Mouse (Mus musculus): Measurements from ENCODE around the gene Nup210l. TPM values are rescaled to one million over a fixed set of nuclear protein-coding genes. Genes with fewer than 3 reads are reported as not detected.

Gene Nup210l
- 0.10 and 0.17 TPM in 2 replicates for polyA plus RNA-seq (2015; fragmentation: Nextera tagmentation; extraction: Ambion mirVana)

GRCm38 (mm10) chr3:90103938-90104337, at the start of gene Nup210l:
TSS of gene Nup210l (plus strand) at chr3:90104132.
- no peak within 1 kb of the TSS for H3K27ac ChIP-seq (ENCODE audit: low read length)
- H3K9me3 ChIP-seq (ENCODE audit: low read length): no peaks in the 10 kb centered on the region
- H3K4me2 ChIP-seq (replicated peaks; ENCODE audit: low read depth, low read length): no peak within 1 kb of the TSS
- ATAC-seq (no peak), DNase-seq (ENCODE audit: low spot score) (no peak)
- no peaks in the 10 kb centered on the region for H3K27me3 ChIP-seq (replicated peaks; ENCODE audit: insufficient read depth, low read length)
- TF ChIP-seq CTCF (IDR thresholded peaks at IDR 0.05) (no peak), EP300 (IDR thresholded peaks at IDR 0.05) (no peak)
- H3K9ac ChIP-seq (replicated peaks; ENCODE audit: low read depth): no peak within 1 kb of the TSS
- WGBS: 80% methylated on average over 13 of the region's 13 CpGs
- no peak within 1 kb of the TSS for H3K4me3 ChIP-seq (ENCODE audit: low read depth, low read length)
- peaks cover 7% of the 10 kb centered on the region; the same call in 1 of the 2 replicates for H3K36me3 ChIP-seq (ENCODE audit: insufficient read depth, low read length)
- H3K4me1 ChIP-seq (ENCODE audit: insufficient read depth, low read depth, low read length): no peaks in the 10 kb centered on the region

- TF ChIP-seq CTCF (IDR thresholded peaks at IDR 0.05) (no peak), EP300 (IDR thresholded peaks at IDR 0.05) (peak; percentile 71)
- no peaks in the 10 kb centered on the region for H3K27me3 ChIP-seq (replicated peaks; ENCODE audit: insufficient read depth, low read length)
- H3K9ac ChIP-seq (replicated peaks; ENCODE audit: low read depth): no peak overlapping the region
- H3K4me3 ChIP-seq (ENCODE audit: low read depth, low read length): no peak overlapping the region
- H3K27ac ChIP-seq (ENCODE audit: low read length): no peak overlapping the region
- 60% methylated on average over 6 of the region's 6 CpGs for WGBS
- ATAC-seq (peak; percentile 77), DNase-seq (ENCODE audit: low spot score) (peak; percentile 66)
- no peak overlapping the region for H3K4me2 ChIP-seq (replicated peaks; ENCODE audit: low read depth, low read length)
- H3K36me3 ChIP-seq (ENCODE audit: insufficient read depth, low read length): peaks cover 12% of the 10 kb centered on the region; the same call in 1 of the 2 replicates
- H3K4me1 ChIP-seq (ENCODE audit: insufficient read depth, low read depth, low read length): no peaks in the 10 kb centered on the region
- no peaks in the 10 kb centered on the region for H3K9me3 ChIP-seq (ENCODE audit: low read length)
Observed at GRCm38 (mm10) chr3:90061549-90061948, 42.4 kb upstream of the Nup210l start.

- no peak overlapping the region for H3K9ac ChIP-seq (replicated peaks; ENCODE audit: low read depth)
- H3K4me1 ChIP-seq (ENCODE audit: insufficient read depth, low read depth, low read length): no peaks in the 10 kb centered on the region
- H3K4me2 ChIP-seq (replicated peaks; ENCODE audit: low read depth, low read length): no peak overlapping the region
- ATAC-seq: no peak
- TF ChIP-seq CTCF (IDR thresholded peaks at IDR 0.05): no peak
- TF ChIP-seq EP300 (IDR thresholded peaks at IDR 0.05): no peak
- no peak overlapping the region for H3K27ac ChIP-seq (ENCODE audit: low read length)
- no peak overlapping the region for H3K4me3 ChIP-seq (ENCODE audit: low read depth, low read length)
- DNase-seq (ENCODE audit: low spot score): peak; percentile 16
- H3K9me3 ChIP-seq (ENCODE audit: low read length): no peaks in the 10 kb centered on the region
- peaks cover 12% of the 10 kb centered on the region; the same call in 1 of the 2 replicates for H3K36me3 ChIP-seq (ENCODE audit: insufficient read depth, low read length)
- 61% methylated on average over 2 of the region's 2 CpGs for whole genome bisulfite sequencing
- H3K27me3 ChIP-seq (replicated peaks; ENCODE audit: insufficient read depth, low read length): no peaks in the 10 kb centered on the region
Observed at GRCm38 (mm10) chr3:90062539-90062938, 41.4 kb upstream of the Nup210l start.

- no peak for TF ChIP-seq EP300 (IDR thresholded peaks at IDR 0.05)
- TF ChIP-seq CTCF (IDR thresholded peaks at IDR 0.05): no peak
- 73% methylated on average over 3 of the region's 3 CpGs for WGBS
- Histone ChIP-seq H3K27ac (ENCODE audit: low read length) (no peak overlapping the region), H3K9me3 (ENCODE audit: low read length) (no peaks in the 10 kb centered on the region), H3K4me1 (ENCODE audit: insufficient read depth, low read depth, low read length) (no peaks in the 10 kb centered on the region), H3K4me3 (ENCODE audit: low read depth, low read length) (no peak overlapping the region), H3K4me2 (replicated peaks; ENCODE audit: low read depth, low read length) (no peak overlapping the region), H3K27me3 (replicated peaks; ENCODE audit: insufficient read depth, low read length) (no peaks in the 10 kb centered on the region), H3K9ac (replicated peaks; ENCODE audit: low read depth) (no peak overlapping the region), H3K36me3 (ENCODE audit: insufficient read depth, low read length) (peaks cover 7% of the 10 kb centered on the region; the same call in 1 of the 2 replicates)
- ATAC-seq (no peak), DNase-seq (ENCODE audit: low spot score) (no peak)
Observed at GRCm38 (mm10) chr3:90064383-90064782, 39.5 kb upstream of the Nup210l start.

- Histone ChIP-seq H3K27ac (ENCODE audit: low read length) (no peak overlapping the region), H3K4me2 (replicated peaks; ENCODE audit: low read depth, low read length) (no peak overlapping the region), H3K4me1 (ENCODE audit: insufficient read depth, low read depth, low read length) (no peaks in the 10 kb centered on the region), H3K9me3 (ENCODE audit: low read length) (no peaks in the 10 kb centered on the region), H3K36me3 (ENCODE audit: insufficient read depth, low read length) (peaks cover 7% of the 10 kb centered on the region; the same call in 1 of the 2 replicates), H3K4me3 (ENCODE audit: low read depth, low read length) (no peak overlapping the region), H3K9ac (replicated peaks; ENCODE audit: low read depth) (no peak overlapping the region), H3K27me3 (replicated peaks; ENCODE audit: insufficient read depth, low read length) (no peaks in the 10 kb centered on the region)
- no peak for TF ChIP-seq EP300 (IDR thresholded peaks at IDR 0.05)
- peak; percentile 88 for TF ChIP-seq CTCF (IDR thresholded peaks at IDR 0.05)
- DNase-seq (ENCODE audit: low spot score) (peak; percentile 65), ATAC-seq (peak; percentile 21; the same call in 1 of the 2 replicates)
- 54% methylated on average over 3 of the region's 3 CpGs for WGBS
Observed at GRCm38 (mm10) chr3:90065553-90065952, 38.4 kb upstream of the Nup210l start.

- TF ChIP-seq EP300 (IDR thresholded peaks at IDR 0.05): no peak
- no peak for TF ChIP-seq CTCF (IDR thresholded peaks at IDR 0.05)
- no peaks in the 10 kb centered on the region for H3K9me3 ChIP-seq (ENCODE audit: low read length)
- H3K27me3 ChIP-seq (replicated peaks; ENCODE audit: insufficient read depth, low read length): no peaks in the 10 kb centered on the region
- ATAC-seq: no peak
- 87% methylated on average over 4 of the region's 4 CpGs for WGBS
- H3K9ac ChIP-seq (replicated peaks; ENCODE audit: low read depth): no peak overlapping the region
- no peak overlapping the region for H3K27ac ChIP-seq (ENCODE audit: low read length)
- H3K4me2 ChIP-seq (replicated peaks; ENCODE audit: low read depth, low read length): no peak overlapping the region
- peaks cover 1% of the 10 kb centered on the region; the same call in 1 of the 2 replicates for H3K36me3 ChIP-seq (ENCODE audit: insufficient read depth, low read length)
- H3K4me1 ChIP-seq (ENCODE audit: insufficient read depth, low read depth, low read length): no peaks in the 10 kb centered on the region
- no peak overlapping the region for H3K4me3 ChIP-seq (ENCODE audit: low read depth, low read length)
- DNase-seq (ENCODE audit: low spot score): no peak
Observed at GRCm38 (mm10) chr3:90067851-90068250, 36.1 kb upstream of the Nup210l start.

- no peak for ATAC-seq
- 66% methylated on average over 7 of the region's 7 CpGs for WGBS
- no peak for TF ChIP-seq CTCF (IDR thresholded peaks at IDR 0.05)
- no peak for TF ChIP-seq EP300 (IDR thresholded peaks at IDR 0.05)
- Histone ChIP-seq H3K9me3 (ENCODE audit: low read length) (no peaks in the 10 kb centered on the region), H3K27me3 (replicated peaks; ENCODE audit: insufficient read depth, low read length) (no peaks in the 10 kb centered on the region), H3K36me3 (ENCODE audit: insufficient read depth, low read length) (no peaks in the 10 kb centered on the region), H3K4me1 (ENCODE audit: insufficient read depth, low read depth, low read length) (no peaks in the 10 kb centered on the region), H3K4me3 (ENCODE audit: low read depth, low read length) (no peak overlapping the region), H3K9ac (replicated peaks; ENCODE audit: low read depth) (no peak overlapping the region), H3K27ac (ENCODE audit: low read length) (no peak overlapping the region), H3K4me2 (replicated peaks; ENCODE audit: low read depth, low read length) (no peak overlapping the region)
- DNase-seq (ENCODE audit: low spot score): no peak
Observed at GRCm38 (mm10) chr3:90069688-90070087, 34.2 kb upstream of the Nup210l start.
